Comparison of ENCODE assay signal across 12 mouse cellular contexts in genomic region chr3:137998491-137999223, GRCm38 (mm10). TPM values are rescaled to one million over a fixed set of nuclear protein-coding genes. Genes with fewer than 3 reads are reported as not detected.
DNase-seq lines count a peak whose midpoint lies in the region; ATAC-seq and TF ChIP-seq lines count a peak whose summit lies in the region.
"Had no signal": no experiment of that assay in that cellular context is flagged by ENCODE, and none has a peak within 500 bp of the region (broad histone marks: within the 10 kb centered on the region; RNA-seq: fewer than 3 reads in every experiment).

No protein-coding gene starts in this region.

- H3K27me3 ChIP-seq in embryonic facial prominence, embryonic 15.5 days = no peaks in the 10 kb centered on the region
- no peaks in the 10 kb centered on the region for H3K27me3 ChIP-seq in embryonic facial prominence, embryonic 10.5 days (replicated peaks; ENCODE audit: low read depth, poor library complexity, severe bottlenecking)
- H3K27me3 ChIP-seq in hindbrain, embryonic 16.5 days (replicated peaks; ENCODE audit: control insufficient read depth, insufficient read depth, low read length) = no peaks in the 10 kb centered on the region
- H3K27me3 ChIP-seq in hindbrain, embryonic 11.5 days (ENCODE audit: control insufficient read depth, insufficient read depth, low read length) = no peaks in the 10 kb centered on the region
- H3K27me3 ChIP-seq in thymus, adult 2 months (ENCODE audit: control insufficient read depth, insufficient read depth, low read length) = no peaks in the 10 kb centered on the region
- H3K27me3 ChIP-seq: hindbrain, embryonic 12.5 days had no signal

- 0 out of 2 replicates have a peak overlapping the region, but pooled peaks have one; percentile 7 for H3K27ac ChIP-seq in embryonic facial prominence, embryonic 15.5 days (replicated peaks)
- H3K27ac ChIP-seq in embryonic facial prominence, embryonic 10.5 days (replicated peaks) = no peak overlapping the region
- no peak overlapping the region for H3K27ac ChIP-seq in hindbrain, embryonic 16.5 days (ENCODE audit: low read depth, low read length)
- H3K27ac ChIP-seq in hindbrain, embryonic 11.5 days (ENCODE audit: low read depth, low read length) = no peak overlapping the region
- H3K27ac ChIP-seq in thymus, adult 2 months (ENCODE audit: control insufficient read depth, insufficient read depth, low read length) = peak overlapping the region; percentile 5; the same call in 1 of the 2 replicates
- H3K27ac ChIP-seq: hindbrain, embryonic 12.5 days; liver, embryonic 14.5 days had no signal

- WGBS in embryonic facial prominence, embryonic 15.5 days = 70% methylated on average over 14 of the region's 14 CpGs
- WGBS in embryonic facial prominence, embryonic 10.5 days = 84% methylated on average over 14 of the region's 14 CpGs
- WGBS in hindbrain, embryonic 16.5 days = 63% methylated on average over 14 of the region's 14 CpGs
- 82% methylated on average over 14 of the region's 14 CpGs for WGBS in hindbrain, embryonic 11.5 days
- WGBS in thymus, adult 2 months = 8% methylated on average over 14 of the region's 14 CpGs

- no peak overlapping the region for H3K4me3 ChIP-seq in embryonic facial prominence, embryonic 15.5 days (replicated peaks)
- no peak overlapping the region for H3K4me3 ChIP-seq in embryonic facial prominence, embryonic 10.5 days
- no peak overlapping the region for H3K4me3 ChIP-seq in hindbrain, embryonic 16.5 days (ENCODE audit: low read length)
- H3K4me3 ChIP-seq in hindbrain, embryonic 11.5 days (ENCODE audit: low read depth, low read length) = no peak overlapping the region
- peak overlapping the region; percentile 6; the same call in 1 of the 2 replicates for H3K4me3 ChIP-seq in thymus, adult 2 months (ENCODE audit: control insufficient read depth, insufficient read depth, low read length)
- H3K4me3 ChIP-seq: erythroblast, embryonic 14.5 days; hindbrain, embryonic 12.5 days had no signal

- no peak for ATAC-seq in embryonic facial prominence, embryonic 15.5 days (ENCODE audit: insufficient number of reproducible peaks, low FRiP score, low TSS enrichment, low read depth)
- ATAC-seq in hindbrain, embryonic 16.5 days = no peak
- ATAC-seq in hindbrain, embryonic 11.5 days (ENCODE audit: low FRiP score) = no peak
- peak; percentile 52 for ATAC-seq in neutrophil, adult 5-6 weeks (ENCODE audit: extremely low read depth, insufficient number of reproducible peaks, low FRiP score, poor library complexity, severe bottlenecking)

- H3K9ac ChIP-seq in embryonic facial prominence, embryonic 15.5 days = no peak overlapping the region
- no peak overlapping the region for H3K9ac ChIP-seq in hindbrain, embryonic 16.5 days (ENCODE audit: low read depth, low read length)
- H3K9ac ChIP-seq in hindbrain, embryonic 11.5 days (ENCODE audit: low read depth, low read length) = no peak overlapping the region
- H3K9ac ChIP-seq: hindbrain, embryonic 12.5 days; liver, embryonic 14.5 days had no signal

- no peak for DNase-seq in embryonic facial prominence, embryonic 10.5 days (ENCODE audit: low spot score)
- no peak for DNase-seq in hindbrain, embryonic 11.5 days (ENCODE audit: low spot score)
- DNase-seq in thymus, adult 2 months = no peak
- DNase-seq in thymus, postnatal 4 days = no peak
- DNase-seq in left cerebral cortex, adult 18-20 months (ENCODE audit: low spot score in 2 of 2) = no peak
- DNase-seq: cerebellum, adult 9-10 months had no signal

- 0 out of 2 replicates have a peak, but pooled peaks cover 7% of the 10 kb centered on the region for H3K4me1 ChIP-seq in embryonic facial prominence, embryonic 15.5 days
- peaks cover 17% of the 10 kb centered on the region for H3K4me1 ChIP-seq in embryonic facial prominence, embryonic 10.5 days
- H3K4me1 ChIP-seq in hindbrain, embryonic 16.5 days (ENCODE audit: control insufficient read depth, insufficient read depth, low read depth, low read length) = no peaks in the 10 kb centered on the region; the same call in 1 of the 2 replicates
- H3K4me1 ChIP-seq in hindbrain, embryonic 11.5 days (replicated peaks; ENCODE audit: control insufficient read depth, insufficient read depth, low read length) = no peaks in the 10 kb centered on the region
- H3K4me1 ChIP-seq in thymus, adult 2 months (replicated peaks; ENCODE audit: control insufficient read depth, insufficient read depth, low read length) = peaks cover 23% of the 10 kb centered on the region

- H3K4me2 ChIP-seq in embryonic facial prominence, embryonic 15.5 days (replicated peaks) = no peak overlapping the region
- H3K4me2 ChIP-seq in hindbrain, embryonic 16.5 days (ENCODE audit: low read length) = 0 out of 2 replicates have a peak overlapping the region, but pooled peaks have one; percentile 13
- no peak overlapping the region for H3K4me2 ChIP-seq in hindbrain, embryonic 11.5 days (replicated peaks; ENCODE audit: low read depth, low read length)
- H3K4me2 ChIP-seq: hindbrain, embryonic 12.5 days had no signal

- no peaks in the 10 kb centered on the region for H3K9me3 ChIP-seq in embryonic facial prominence, embryonic 15.5 days (replicated peaks)
- no peaks in the 10 kb centered on the region for H3K9me3 ChIP-seq in embryonic facial prominence, embryonic 10.5 days
- no peaks in the 10 kb centered on the region for H3K9me3 ChIP-seq in hindbrain, embryonic 16.5 days (ENCODE audit: control insufficient read depth, low read length)
- H3K9me3 ChIP-seq in hindbrain, embryonic 11.5 days (ENCODE audit: control insufficient read depth, low read length) = no peaks in the 10 kb centered on the region
- H3K9me3 ChIP-seq: hindbrain, embryonic 12.5 days had no signal

- TF ChIP-seq POLR2A in thymus, adult 2 months (IDR thresholded peaks at IDR 0.05; ENCODE audit: control insufficient read depth, extremely low read depth, insufficient read depth, low read length, poor library complexity) = no peak

- H3K36me3 ChIP-seq in embryonic facial prominence, embryonic 15.5 days = no peaks in the 10 kb centered on the region
- H3K36me3 ChIP-seq in embryonic facial prominence, embryonic 10.5 days (replicated peaks) = no peaks in the 10 kb centered on the region
- H3K36me3 ChIP-seq in hindbrain, embryonic 16.5 days (ENCODE audit: control insufficient read depth, insufficient read depth, low read length) = no peaks in the 10 kb centered on the region
- no peaks in the 10 kb centered on the region for H3K36me3 ChIP-seq in hindbrain, embryonic 11.5 days (ENCODE audit: control insufficient read depth, insufficient read depth, low read length)
- no peaks in the 10 kb centered on the region for H3K36me3 ChIP-seq in thymus, adult 2 months (ENCODE audit: control insufficient read depth, insufficient read depth, low read length)
- H3K36me3 ChIP-seq: hindbrain, embryonic 12.5 days had no signal

- TF ChIP-seq CTCF in thymus, adult 2 months (IDR thresholded peaks at IDR 0.05; ENCODE audit: borderline replicate concordance, control insufficient read depth, extremely low read depth, insufficient read depth, low read length, poor library complexity) = no peak

RNA-seq across cellular contexts. Expression of gene Dapp1, which starts 17.3 kb away (rescaled TPM):
- polyA plus RNA-seq in embryonic facial prominence, embryonic 15.5 days (2015; fragmentation: Nextera tagmentation; extraction: Ambion mirVana) = 11.5 and 15.9 TPM in 2 replicates
- polyA plus RNA-seq in embryonic facial prominence, embryonic 10.5 days (2016; fragmentation: Nextera tagmentation; extraction: Ambion mirVana) = 2.1 and 2.3 TPM in 2 replicates
- 3.0 and 3.1 TPM in 2 replicates for polyA plus RNA-seq in hindbrain, embryonic 16.5 days (2015; fragmentation: Nextera tagmentation; extraction: Ambion mirVana)
- polyA plus RNA-seq in hindbrain, embryonic 11.5 days (2014; fragmentation: Nextera tagmentation; extraction: Ambion mirVana) = 2.6 and 3.7 TPM in 2 replicates
- polyA plus RNA-seq in thymus, adult 2 months (2012; rRNA removed) = 13.9 and 16.0 TPM in 2 replicates
- 102 and 108 TPM in 2 replicates for total RNA-seq in neutrophil, adult 5-6 weeks (2017)
- total RNA-seq in left cerebral cortex, adult 18-20 months (2021) = 1 to 10 TPM; 3.5 to 4.5 TPM

Comparison
In these comparisons a context has a peak if more than half of its experiments do, and no peak if none do; other contexts are left out.
1. H3K27ac ChIP-seq: peak in embryonic facial prominence, embryonic 15.5 days (single experiment) and thymus, adult 2 months (single experiment); none in embryonic facial prominence, embryonic 10.5 days (single experiment), hindbrain, embryonic 16.5 days (single experiment) and hindbrain, embryonic 11.5 days (single experiment).